Mouse (Mus musculus) heart, embryonic 15.5 days (tissue): ENCODE data around the gene Naa16. TPM values are rescaled to one million over a fixed set of nuclear protein-coding genes. Genes with fewer than 3 reads are reported as not detected.
A peak's percentile ranks its signal among the peaks of the same experiment; 100 is the strongest.

Source experiments
- ATAC-seq: fragments of 200-750 bp; cut with Nextera tagmentation; replicated peaks from 2 replicates; pipeline ENCODE4 v1.8.0; 2017; ENCODE audit warnings: low read depth, moderate TSS enrichment; ENCODE audit not compliant: insufficient number of reproducible peaks, insufficient read depth, low FRiP score
- H3K27ac ChIP-seq: fragments of 300-500 bp; sonication (generic); 2 replicates; pipeline ENCODE4 v1.5.1; 2015; ENCODE audit warnings: mild to moderate bottlenecking, inconsistent platforms
- H3K27me3 ChIP-seq: fragments of 300-500 bp; sonication (generic); 2 replicates; pipeline ENCODE4 v1.6.1; 2015; ENCODE audit warnings: inconsistent platforms
- H3K36me3 ChIP-seq: fragments of 300-500 bp; sonication (generic); 2 replicates; pipeline ENCODE4 v1.6.1; 2015; ENCODE audit warnings: mild to moderate bottlenecking, inconsistent platforms
- H3K4me1 ChIP-seq: fragments of 300-500 bp; sonication (generic); replicated peaks from 2 replicates; pipeline ENCODE4 v1.6.1; 2015; ENCODE audit warnings: inconsistent platforms
- H3K4me2 ChIP-seq: fragments of 300-500 bp; sonication (generic); 2 replicates; pipeline ENCODE4 v1.6.1; 2015; ENCODE audit warnings: inconsistent platforms, mild to moderate bottlenecking, moderate library complexity
- H3K4me3 ChIP-seq: fragments of 300-500 bp; sonication (generic); 2 replicates; pipeline ENCODE4 v1.5.1; 2015; ENCODE audit warnings: mild to moderate bottlenecking, inconsistent platforms
- H3K9ac ChIP-seq: fragments of 300-500 bp; sonication (generic); 2 replicates; pipeline ENCODE4 v1.6.1; 2015; ENCODE audit warnings: mild to moderate bottlenecking, inconsistent platforms
- H3K9me3 ChIP-seq: fragments of 300-500 bp; sonication (generic); replicated peaks from 2 replicates; pipeline ENCODE4 v1.6.1; 2016; ENCODE audit warnings: inconsistent platforms
- WGBS: fragments of 180-500 bp; shearing (Covaris S2); methylation state at CpG from one replicate; pipeline ENCODE4 v1.1.7; 2015; ENCODE audit warnings: mixed read lengths; 5-methylcytosine and 5-hydroxymethylcytosine counted together
- polyA plus RNA-seq: library from polyadenylated mRNA; unstranded; fragments of >200 nt; fragmentation: Nextera tagmentation; extraction: Ambion mirVana; gene quantifications from 2 replicates; pipeline ENCODE4 v1.2.1, GENCODE M21; 2015

Gene Naa16
- polyA plus RNA-seq, 1 experiment from 2014 or later, result 19.3 TPM

GRCm38 (mm10) chr14:79308364-79308763, 82.2 kb downstream of the Naa16 start:
- WGBS, result 52% methylated on average over 4 of the region's 4 CpGs
- Histone ChIP-seq H3K9me3 (no peaks in the 10 kb centered on the region), H3K4me2 (no peak overlapping the region), H3K4me1 (no peaks in the 10 kb centered on the region; the same call in 1 of the 2 replicates), H3K4me3 (no peak overlapping the region), H3K27ac (no peak overlapping the region), H3K27me3 (0 out of 2 replicates have a peak, but pooled peaks cover 5% of the 10 kb centered on the region), H3K9ac (no peak overlapping the region), H3K36me3 (no peaks in the 10 kb centered on the region)
- ATAC-seq, result no peak

DNA sequence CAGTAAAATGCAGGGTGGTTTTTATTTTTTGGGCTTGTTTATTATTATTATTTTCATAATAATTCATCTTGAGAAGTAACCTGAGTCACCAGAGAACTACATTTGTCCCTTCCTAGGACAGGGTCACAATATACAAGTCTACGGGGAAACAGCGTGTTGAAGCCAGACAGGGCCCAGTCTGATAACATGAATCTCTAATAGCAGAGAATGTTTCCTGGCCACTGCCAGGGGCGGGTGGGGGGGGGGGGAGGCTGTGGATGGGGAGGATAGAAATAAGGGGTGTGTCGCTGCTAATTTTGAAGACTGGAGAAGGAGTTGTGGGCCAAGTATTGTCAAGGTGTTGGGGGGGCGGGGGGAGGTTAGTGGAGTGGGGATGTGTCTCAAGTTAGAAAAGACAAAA, 82.7 kb downstream of the Naa16 start:
- no peak for ATAC-seq
- Histone ChIP-seq H3K27me3 (0 out of 2 replicates have a peak, but pooled peaks cover 5% of the 10 kb centered on the region), H3K4me2 (no peak overlapping the region), H3K27ac (no peak overlapping the region), H3K4me1 (no peaks in the 10 kb centered on the region; the same call in 1 of the 2 replicates), H3K9ac (no peak overlapping the region), H3K36me3 (no peaks in the 10 kb centered on the region), H3K4me3 (no peak overlapping the region), H3K9me3 (no peaks in the 10 kb centered on the region)
- 34% methylated on average over 5 of the region's 5 CpGs for WGBS

DNA sequence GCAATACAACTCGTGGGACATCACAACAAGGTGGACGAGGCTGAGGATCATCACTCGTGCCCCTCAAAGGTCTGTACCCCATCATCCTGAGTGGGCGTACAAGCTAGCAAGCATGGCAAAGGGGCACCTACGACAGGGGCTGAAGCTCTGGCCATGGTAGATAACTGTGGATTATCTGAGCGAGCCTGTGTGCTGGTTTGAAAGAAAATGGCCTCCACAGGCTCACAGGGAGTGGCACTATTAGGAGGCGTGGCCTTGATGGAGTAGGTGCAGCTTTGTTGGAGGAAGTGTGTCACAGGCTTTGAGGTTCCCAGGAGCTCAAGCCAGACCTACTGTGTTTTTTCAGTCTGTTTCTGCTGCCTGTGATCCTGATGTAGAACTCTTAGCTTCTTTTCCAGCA, 83.4 kb downstream of the Naa16 start:
- Histone ChIP-seq H3K27me3 (0 out of 2 replicates have a peak, but pooled peaks cover 5% of the 10 kb centered on the region), H3K36me3 (no peaks in the 10 kb centered on the region), H3K4me3 (no peak overlapping the region), H3K9ac (no peak overlapping the region), H3K4me1 (no peaks in the 10 kb centered on the region; the same call in 1 of the 2 replicates), H3K4me2 (no peak overlapping the region), H3K9me3 (no peaks in the 10 kb centered on the region), H3K27ac (no peak overlapping the region)
- 89% methylated on average over 7 of the region's 7 CpGs for WGBS
- ATAC-seq, result no peak

DNA sequence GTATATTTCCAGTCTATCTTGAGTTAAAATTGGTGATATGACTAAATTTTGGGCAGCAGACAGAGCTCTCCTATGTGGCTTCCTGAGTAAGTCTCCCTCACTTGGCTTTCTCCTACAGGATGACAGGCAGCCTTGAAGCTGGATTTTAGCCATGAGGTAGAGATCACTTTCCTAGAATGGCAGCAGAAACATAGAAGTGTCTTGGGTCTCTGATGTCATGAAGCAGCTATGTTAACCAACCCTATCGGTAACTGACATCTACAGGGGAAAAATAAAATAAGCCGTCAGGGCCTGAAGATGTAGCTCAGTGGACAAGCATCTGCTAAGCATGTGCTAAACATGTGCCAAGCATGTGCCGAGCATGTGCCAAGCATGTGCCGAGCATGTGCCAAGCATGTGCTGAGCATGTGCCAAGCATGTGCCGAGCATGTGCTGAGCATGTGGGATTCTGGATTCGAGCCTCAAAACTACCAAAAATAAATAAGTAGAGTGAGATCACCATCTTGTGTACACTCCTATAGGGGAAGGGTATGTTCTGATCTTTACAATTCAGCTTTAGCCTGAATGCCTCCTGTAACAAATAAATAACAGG, 85.6 kb downstream of the Naa16 start:
- no peak overlapping the region for H3K9ac ChIP-seq
- H3K4me3 ChIP-seq, result no peak overlapping the region
- H3K4me1 ChIP-seq, result peaks cover 11% of the 10 kb centered on the region
- H3K36me3 ChIP-seq, result no peaks in the 10 kb centered on the region
- H3K27me3 ChIP-seq, result 0 out of 2 replicates have a peak, but pooled peaks cover 7% of the 10 kb centered on the region
- 80% methylated on average over 6 of the region's 6 CpGs for WGBS
- no peaks in the 10 kb centered on the region for H3K9me3 ChIP-seq
- no peak overlapping the region for H3K27ac ChIP-seq
- no peak for ATAC-seq
- no peak overlapping the region for H3K4me2 ChIP-seq

DNA sequence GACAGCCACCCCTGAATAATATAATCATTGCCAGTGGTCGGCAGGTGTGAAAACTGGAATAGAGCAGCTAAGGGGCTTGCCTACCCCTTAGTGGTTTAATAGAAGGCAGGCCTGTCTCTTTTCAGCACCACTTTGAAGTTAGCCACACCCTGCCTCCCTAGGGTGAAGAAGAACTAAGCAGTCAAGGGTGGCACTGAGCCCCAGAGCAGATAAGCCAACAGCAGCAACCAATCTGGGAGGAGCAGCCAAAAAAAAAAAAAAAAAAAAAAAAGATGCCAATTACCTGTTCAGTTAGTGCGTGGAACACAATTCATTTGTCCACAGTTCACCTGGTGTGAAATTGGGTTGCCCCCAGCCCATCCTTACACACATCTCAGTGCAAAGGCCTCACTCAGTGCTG, 87.4 kb downstream of the Naa16 start:
- Histone ChIP-seq H3K36me3 (no peaks in the 10 kb centered on the region), H3K9ac (no peak overlapping the region), H3K4me3 (no peak overlapping the region), H3K4me1 (peaks cover 12% of the 10 kb centered on the region), H3K27ac (no peak overlapping the region), H3K9me3 (no peaks in the 10 kb centered on the region), H3K4me2 (no peak overlapping the region), H3K27me3 (0 out of 2 replicates have a peak, but pooled peaks cover 7% of the 10 kb centered on the region)
- 69% methylated on average over 2 of the region's 2 CpGs for WGBS
- no peak for ATAC-seq

DNA sequence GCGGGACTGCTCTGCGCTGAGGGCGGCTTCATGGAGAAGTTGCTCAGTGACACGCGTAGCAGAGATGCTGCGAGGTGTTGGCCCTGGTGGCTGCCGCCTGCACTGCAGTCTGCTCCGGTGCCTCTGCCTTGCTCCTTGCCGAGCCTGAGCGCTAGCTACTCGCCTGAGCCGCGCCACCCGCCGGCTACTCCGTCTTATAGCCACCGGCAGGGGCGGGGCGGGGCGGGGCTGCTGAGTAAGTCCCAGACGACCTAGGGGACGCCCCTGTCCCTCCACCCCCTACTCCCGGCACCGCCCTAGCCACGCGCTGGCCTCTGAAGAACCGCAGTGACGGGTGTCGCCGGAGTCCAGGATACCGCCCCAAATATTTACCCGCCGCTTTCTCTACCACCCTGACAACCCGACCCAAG, 89.1 kb downstream of the Naa16 start, which contains the start of gene Rgcc:
TSS of gene Rgcc (minus strand) at position 180 of the 410 bp plus-strand sequence.
- H3K4me3 ChIP-seq, result peak within 1 kb of the TSS; percentile 62
- no peaks in the 10 kb centered on the region for H3K9me3 ChIP-seq
- H3K4me1 ChIP-seq, result peaks cover 13% of the 10 kb centered on the region
- ATAC-seq, result peak; percentile 93
- H3K4me2 ChIP-seq, result peak within 1 kb of the TSS; percentile 98
- H3K27ac ChIP-seq, result 0 out of 2 replicates have a peak within 1 kb of the TSS, but pooled peaks have one; percentile 14
- H3K36me3 ChIP-seq, result no peaks in the 10 kb centered on the region
- peak within 1 kb of the TSS; percentile 66 for H3K9ac ChIP-seq
- 0 out of 2 replicates have a peak, but pooled peaks cover 11% of the 10 kb centered on the region for H3K27me3 ChIP-seq
- under 1% methylated on average over 34 of the region's 34 CpGs for WGBS

GRCm38 (mm10) chr14:79300641-79301350, 89.8 kb downstream of the Naa16 start:
- H3K4me1 ChIP-seq, result peaks cover 13% of the 10 kb centered on the region
- H3K27ac ChIP-seq, result 0 out of 2 replicates have a peak overlapping the region, but pooled peaks have one; percentile 14
- H3K4me3 ChIP-seq, result peak overlapping the region; percentile 62
- peak; percentile 24 for ATAC-seq
- H3K9ac ChIP-seq, result peak overlapping the region; percentile 66
- 0 out of 2 replicates have a peak, but pooled peaks cover 11% of the 10 kb centered on the region for H3K27me3 ChIP-seq
- no peaks in the 10 kb centered on the region for H3K9me3 ChIP-seq
- peak overlapping the region; percentile 98 for H3K4me2 ChIP-seq
- H3K36me3 ChIP-seq, result no peaks in the 10 kb centered on the region
- WGBS, result under 1% methylated on average over 52 of the region's 52 CpGs

GRCm38 (mm10) chr14:79299796-79300195, 90.8 kb downstream of the Naa16 start:
- H3K4me1 ChIP-seq, result peaks cover 13% of the 10 kb centered on the region
- H3K27ac ChIP-seq, result no peak overlapping the region
- WGBS, result 49% methylated on average over 6 of the region's 6 CpGs
- H3K36me3 ChIP-seq, result no peaks in the 10 kb centered on the region
- no peaks in the 10 kb centered on the region for H3K9me3 ChIP-seq
- 0 out of 2 replicates have a peak overlapping the region, but pooled peaks have one; percentile 66 for H3K9ac ChIP-seq
- peak overlapping the region; percentile 62 for H3K4me3 ChIP-seq
- H3K27me3 ChIP-seq, result 0 out of 2 replicates have a peak, but pooled peaks cover 11% of the 10 kb centered on the region
- ATAC-seq, result no peak
- H3K4me2 ChIP-seq, result peak overlapping the region; percentile 98

- 0 out of 2 replicates have a peak, but pooled peaks cover 11% of the 10 kb centered on the region for H3K27me3 ChIP-seq
- no peak for ATAC-seq
- H3K4me3 ChIP-seq, result no peak overlapping the region; the same call in 1 of the 2 replicates
- WGBS, result 54% methylated on average over 4 of the region's 4 CpGs
- H3K9ac ChIP-seq, result no peak overlapping the region
- H3K36me3 ChIP-seq, result no peaks in the 10 kb centered on the region
- no peak overlapping the region for H3K27ac ChIP-seq
- H3K4me1 ChIP-seq, result peaks cover 13% of the 10 kb centered on the region
- no peaks in the 10 kb centered on the region for H3K9me3 ChIP-seq
- H3K4me2 ChIP-seq, result peak overlapping the region; percentile 27
Observed at GRCm38 (mm10) chr14:79299230-79299629, 91.3 kb downstream of the Naa16 start.

DNA sequence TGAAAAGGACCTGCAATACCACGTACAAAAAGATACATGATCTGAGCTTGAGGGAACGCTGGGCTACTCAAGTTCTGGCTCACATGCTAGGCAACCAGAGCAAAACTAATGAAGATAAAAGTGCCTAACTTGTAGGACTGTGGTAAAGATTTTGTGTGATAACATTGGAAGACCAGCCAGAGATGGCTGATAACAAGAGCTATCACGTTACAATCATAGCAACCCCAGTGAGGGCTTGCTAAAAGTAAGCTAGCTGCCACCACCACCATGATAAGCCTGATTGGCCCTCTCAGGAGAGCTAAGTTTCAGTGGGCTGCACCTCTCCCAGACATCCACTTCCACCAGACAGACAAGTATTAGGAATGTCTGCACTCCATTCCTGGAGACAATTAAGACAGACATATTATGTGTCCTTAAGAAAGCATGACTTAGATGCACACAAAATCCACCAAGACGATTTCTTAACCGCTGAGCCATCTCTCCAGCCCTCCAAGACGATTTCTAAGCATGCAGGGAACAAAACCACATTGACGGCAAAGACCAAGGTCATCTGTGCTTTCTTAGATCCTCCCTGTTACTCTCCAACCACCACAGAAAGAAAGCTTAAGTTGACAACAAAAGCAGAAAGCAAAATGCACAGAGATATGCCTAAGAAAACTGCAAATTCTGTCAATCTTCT, 92.1 kb downstream of the Naa16 start:
- Histone ChIP-seq H3K4me2 (peak overlapping the region; percentile 27), H3K9ac (no peak overlapping the region), H3K4me1 (peaks cover 13% of the 10 kb centered on the region), H3K9me3 (no peaks in the 10 kb centered on the region), H3K27ac (no peak overlapping the region), H3K4me3 (peak overlapping the region; percentile 10; the same call in 1 of the 2 replicates), H3K36me3 (no peaks in the 10 kb centered on the region), H3K27me3 (0 out of 2 replicates have a peak, but pooled peaks cover 11% of the 10 kb centered on the region)
- whole genome bisulfite sequencing, result 60% methylated on average over 7 of the region's 7 CpGs
- ATAC-seq, result no peak

GRCm38 (mm10) chr14:79296836-79297235, 93.7 kb downstream of the Naa16 start:
- Histone ChIP-seq H3K4me1 (peaks cover 21% of the 10 kb centered on the region), H3K4me3 (no peak overlapping the region), H3K27me3 (0 out of 2 replicates have a peak, but pooled peaks cover 11% of the 10 kb centered on the region), H3K36me3 (no peaks in the 10 kb centered on the region), H3K9ac (no peak overlapping the region), H3K27ac (no peak overlapping the region), H3K9me3 (no peaks in the 10 kb centered on the region), H3K4me2 (no peak overlapping the region)
- no peak for ATAC-seq
- 53% methylated on average over 5 of the region's 5 CpGs for WGBS
